Mouse (Mus musculus): ENCODE measurements around the gene Mdga2.

Gene Mdga2

GRCm38 (mm10) chr12:67222221-67223025, at the start of gene Mdga2:
Gene Mdga2 (minus strand): TSS chr12:67222549.
- DNase-seq: no peak

GRCm38 (mm10) chr12:67267409-67267808, 45.1 kb upstream of the Mdga2 start:
- no peak for DNase-seq

- DNase-seq: no peak
Observed at GRCm38 (mm10) chr12:67223530-67223929, 1.2 kb upstream of the Mdga2 start.

- no peak for DNase-seq
Observed at GRCm38 (mm10) chr12:67221329-67222220, 774 bp downstream of the Mdga2 start.

GRCm38 (mm10) chr12:67220641-67221231, 1.6 kb downstream of the Mdga2 start:
- no peak for DNase-seq

- no peak for DNase-seq
Observed at GRCm38 (mm10) chr12:67220041-67220440, 2.3 kb downstream of the Mdga2 start.

- no peak for DNase-seq
Observed at GRCm38 (mm10) chr12:67219564-67219963, 2.8 kb downstream of the Mdga2 start.

GRCm38 (mm10) chr12:67212801-67213200, 9.5 kb downstream of the Mdga2 start:
- DNase-seq: no peak

GRCm38 (mm10) chr12:67178155-67178554, 44.2 kb downstream of the Mdga2 start:
- DNase-seq: no peak

- DNase-seq: no peak
Observed at GRCm38 (mm10) chr12:67156569-67157237, 65.6 kb downstream of the Mdga2 start.

- DNase-seq: no peak
Observed at GRCm38 (mm10) chr12:67153077-67153476, 69.3 kb downstream of the Mdga2 start.

GRCm38 (mm10) chr12:67141605-67142004, 80.7 kb downstream of the Mdga2 start:
- DNase-seq: no peak

- DNase-seq: no peak
Observed at GRCm38 (mm10) chr12:67140131-67140530, 82.2 kb downstream of the Mdga2 start.

- DNase-seq: no peak
Observed at GRCm38 (mm10) chr12:67127457-67127856, 94.9 kb downstream of the Mdga2 start.

- no peak for DNase-seq
Observed at GRCm38 (mm10) chr12:67123874-67124273, 98.5 kb downstream of the Mdga2 start.

GRCm38 (mm10) chr12:67118652-67119515, 103.5 kb downstream of the Mdga2 start:
- DNase-seq: no peak

GRCm38 (mm10) chr12:67104171-67104570, 118.2 kb downstream of the Mdga2 start:
- no peak for DNase-seq

- DNase-seq: no peak
Observed at GRCm38 (mm10) chr12:67094414-67094813, 127.9 kb downstream of the Mdga2 start.

GRCm38 (mm10) chr12:67090420-67090965, 131.9 kb downstream of the Mdga2 start:
- DNase-seq: no peak

- DNase-seq: no peak
Observed at GRCm38 (mm10) chr12:67059136-67060014, 163.0 kb downstream of the Mdga2 start.

Data from lung, postnatal 36 days (tissue).